Mouse (Mus musculus): ENCODE data around the gene Lyl1. TPM values are rescaled to one million over a fixed set of nuclear protein-coding genes. Genes with fewer than 3 reads are reported as not detected.
"Not testable (repeated sequence)": the region's sequence is repeated elsewhere in the genome, so short reads cannot be mapped to it uniquely, and the experiment has no call there.

Gene Lyl1
- total and polyA plus RNA-seq, 3 experiments = 81.2 to 550 (median 138) TPM

GRCm38 (mm10) chr8:84668081-84668480, 33.2 kb upstream of the Lyl1 start:
- Histone ChIP-seq H3K36me3 (replicated peaks) (peaks cover 55% of the 10 kb centered on the region), H3K4me3 (ENCODE audit: low read depth, low read length) (no peak overlapping the region), H3K9me3 (replicated peaks) (no peaks in the 10 kb centered on the region), H3K4me1 (ENCODE audit: insufficient read depth, low read depth, low read length) (peaks cover 65% of the 10 kb centered on the region), H3K27me3 (ENCODE audit: insufficient read depth, low read length) (no peaks in the 10 kb centered on the region)
- no peak for ATAC-seq (ENCODE audit: extremely low read depth, insufficient number of reproducible peaks, low FRiP score, poor library complexity, severe bottlenecking)
- no peak for DNase-seq (ENCODE audit: low spot score)
- TF ChIP-seq CTCF (IDR thresholded peaks at IDR 0.05; ENCODE audit: low read depth, low read length) (no peak), GATA1 (IDR thresholded peaks at IDR 0.05; ENCODE audit: borderline replicate concordance, low read length) (no peak), TAL1 (conservative IDR thresholded peaks at IDR 0.05; ENCODE audit: low read depth, low read length) (no peak), GATA2 (IDR thresholded peaks at IDR 0.05; ENCODE audit: borderline replicate concordance, low read depth, low read length) (no peak), POLR2AphosphoS5 (IDR thresholded peaks at IDR 0.05; ENCODE audit: insufficient replicate concordance, low read depth, low read length) (0 out of 2 replicates have a peak, but pooled peaks have one; percentile 24)

- no peaks in the 10 kb centered on the region for H3K27me3 ChIP-seq (ENCODE audit: insufficient read depth, low read length)
- peaks cover 63% of the 10 kb centered on the region for H3K4me1 ChIP-seq (ENCODE audit: insufficient read depth, low read depth, low read length)
- DNase-seq (ENCODE audit: low spot score) (no peak), ATAC-seq (ENCODE audit: extremely low read depth, insufficient number of reproducible peaks, low FRiP score, poor library complexity, severe bottlenecking) (no peak)
- H3K9me3 ChIP-seq (replicated peaks) = no peaks in the 10 kb centered on the region
- TF ChIP-seq GATA1 (IDR thresholded peaks at IDR 0.05; ENCODE audit: borderline replicate concordance, low read length) (no peak), CTCF (IDR thresholded peaks at IDR 0.05; ENCODE audit: low read depth, low read length) (no peak), POLR2AphosphoS5 (IDR thresholded peaks at IDR 0.05; ENCODE audit: insufficient replicate concordance, low read depth, low read length) (no peak; the same call in 1 of the 2 replicates), TAL1 (conservative IDR thresholded peaks at IDR 0.05; ENCODE audit: low read depth, low read length) (no peak), GATA2 (IDR thresholded peaks at IDR 0.05; ENCODE audit: borderline replicate concordance, low read depth, low read length) (no peak)
- peaks cover 63% of the 10 kb centered on the region for H3K36me3 ChIP-seq (replicated peaks)
- no peak overlapping the region for H3K4me3 ChIP-seq (ENCODE audit: low read depth, low read length)
Observed at GRCm38 (mm10) chr8:84668731-84669485, 32.3 kb upstream of the Lyl1 start.

- not testable (repeated sequence) for H3K27me3 ChIP-seq (ENCODE audit: insufficient read depth, low read length); ATAC-seq (ENCODE audit: extremely low read depth, insufficient number of reproducible peaks, low FRiP score, poor library complexity, severe bottlenecking); DNase-seq (ENCODE audit: low spot score); H3K4me3 ChIP-seq (ENCODE audit: low read depth, low read length); H3K9me3 ChIP-seq (replicated peaks)
- Histone ChIP-seq H3K36me3 (replicated peaks) (peaks cover 78% of the 10 kb centered on the region), H3K4me1 (ENCODE audit: insufficient read depth, low read depth, low read length) (peaks cover 61% of the 10 kb centered on the region)
Observed at GRCm38 (mm10) chr8:84670295-84671006, 30.8 kb upstream of the Lyl1 start.

- H3K4me3 ChIP-seq (ENCODE audit: low read depth, low read length) = no peak overlapping the region
- peaks cover 95% of the 10 kb centered on the region for H3K36me3 ChIP-seq (replicated peaks)
- H3K4me1 ChIP-seq (ENCODE audit: insufficient read depth, low read depth, low read length) = peaks cover 57% of the 10 kb centered on the region
- H3K27me3 ChIP-seq (ENCODE audit: insufficient read depth, low read length) = no peaks in the 10 kb centered on the region
- DNase-seq (ENCODE audit: low spot score) (no peak), ATAC-seq (ENCODE audit: extremely low read depth, insufficient number of reproducible peaks, low FRiP score, poor library complexity, severe bottlenecking) (no peak)
- no peak for TF ChIP-seq CTCF (IDR thresholded peaks at IDR 0.05; ENCODE audit: low read depth, low read length)
- no peak for TF ChIP-seq GATA2 (IDR thresholded peaks at IDR 0.05; ENCODE audit: borderline replicate concordance, low read depth, low read length)
- TF ChIP-seq POLR2AphosphoS5 (IDR thresholded peaks at IDR 0.05; ENCODE audit: insufficient replicate concordance, low read depth, low read length) = no peak
- TF ChIP-seq GATA1 (IDR thresholded peaks at IDR 0.05; ENCODE audit: borderline replicate concordance, low read length) = no peak
- no peaks in the 10 kb centered on the region for H3K9me3 ChIP-seq (replicated peaks)
Observed at GRCm38 (mm10) chr8:84677305-84677704, 24.0 kb upstream of the Lyl1 start.

DNA sequence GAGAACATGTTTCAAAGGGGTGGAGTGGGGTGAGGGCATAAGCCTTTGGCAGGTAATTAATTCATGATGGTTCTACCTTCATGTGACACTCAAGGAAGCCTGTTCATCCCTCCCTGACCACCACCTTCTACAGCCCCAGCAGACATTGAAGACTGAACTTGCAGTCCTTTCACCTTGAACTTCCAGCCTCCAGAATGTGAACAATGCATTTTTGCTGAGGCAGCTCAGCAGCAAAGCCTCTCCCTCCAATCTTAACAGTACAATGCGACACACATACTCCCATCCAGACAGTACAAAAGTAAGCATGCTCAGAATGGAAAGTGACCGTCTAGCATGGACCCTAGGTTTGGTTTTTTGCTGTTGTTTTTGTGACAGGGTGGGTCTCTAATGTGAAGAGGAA, 19.8 kb upstream of the Lyl1 start:
- peaks cover 91% of the 10 kb centered on the region for H3K36me3 ChIP-seq (replicated peaks)
- H3K9me3 ChIP-seq (replicated peaks) = no peaks in the 10 kb centered on the region
- no peak for TF ChIP-seq CTCF (IDR thresholded peaks at IDR 0.05; ENCODE audit: low read depth, low read length)
- no peak for TF ChIP-seq POLR2AphosphoS5 (IDR thresholded peaks at IDR 0.05; ENCODE audit: insufficient replicate concordance, low read depth, low read length)
- no peak for TF ChIP-seq GATA1 (IDR thresholded peaks at IDR 0.05; ENCODE audit: borderline replicate concordance, low read length)
- TF ChIP-seq GATA2 (IDR thresholded peaks at IDR 0.05; ENCODE audit: borderline replicate concordance, low read depth, low read length) = no peak
- no peak for TF ChIP-seq TAL1 (conservative IDR thresholded peaks at IDR 0.05; ENCODE audit: low read depth, low read length)
- peaks cover 74% of the 10 kb centered on the region for H3K4me1 ChIP-seq (ENCODE audit: insufficient read depth, low read depth, low read length)
- no peak overlapping the region for H3K4me3 ChIP-seq (ENCODE audit: low read depth, low read length)
- no peaks in the 10 kb centered on the region for H3K27me3 ChIP-seq (ENCODE audit: insufficient read depth, low read length)
- DNase-seq (ENCODE audit: low spot score) (no peak), ATAC-seq (ENCODE audit: extremely low read depth, insufficient number of reproducible peaks, low FRiP score, poor library complexity, severe bottlenecking) (no peak)

- peaks cover 69% of the 10 kb centered on the region for H3K4me1 ChIP-seq (ENCODE audit: insufficient read depth, low read depth, low read length)
- H3K4me3 ChIP-seq (ENCODE audit: low read depth, low read length) = no peak overlapping the region
- H3K36me3 ChIP-seq (replicated peaks) = peaks cover 84% of the 10 kb centered on the region
- no peak for TF ChIP-seq CTCF (IDR thresholded peaks at IDR 0.05; ENCODE audit: low read depth, low read length)
- no peak for TF ChIP-seq GATA2 (IDR thresholded peaks at IDR 0.05; ENCODE audit: borderline replicate concordance, low read depth, low read length)
- no peak for TF ChIP-seq POLR2AphosphoS5 (IDR thresholded peaks at IDR 0.05; ENCODE audit: insufficient replicate concordance, low read depth, low read length)
- TF ChIP-seq TAL1 (conservative IDR thresholded peaks at IDR 0.05; ENCODE audit: low read depth, low read length) = no peak
- no peak for TF ChIP-seq GATA1 (IDR thresholded peaks at IDR 0.05; ENCODE audit: borderline replicate concordance, low read length)
- H3K9me3 ChIP-seq (replicated peaks) = no peaks in the 10 kb centered on the region
- DNase-seq (ENCODE audit: low spot score) (no peak), ATAC-seq (ENCODE audit: extremely low read depth, insufficient number of reproducible peaks, low FRiP score, poor library complexity, severe bottlenecking) (no peak)
- H3K27me3 ChIP-seq (ENCODE audit: insufficient read depth, low read length) = no peaks in the 10 kb centered on the region
Observed at GRCm38 (mm10) chr8:84682257-84682656, 19.0 kb upstream of the Lyl1 start.
